Mouse (Mus musculus) heart, adult 2 months (tissue): Measurements from ENCODE around the gene Cfap299.

Experiments
- CTCF ChIP-seq: fragments of 200-600 bp; IDR thresholded peaks from 2 replicates; pipeline ENCODE4 v1.8.1; 2022; ENCODE audit warnings: antibody characterized with exemption, mild to moderate bottlenecking, moderate library complexity
- EP300 ChIP-seq: fragments of 200-500 bp; IDR thresholded peaks from 2 replicates; pipeline ENCODE4 v1.6.1; 2011; ENCODE audit warnings: low read depth, low read length, control low read depth; ENCODE audit not compliant: insufficient read depth
- POLR2A ChIP-seq: fragments of 200-500 bp; IDR thresholded peaks from 2 replicates; pipeline ENCODE4 v1.6.1; 2011; ENCODE audit warnings: mild to moderate bottlenecking, low read depth, low read length, control low read depth; ENCODE audit not compliant: insufficient read depth

DNA sequence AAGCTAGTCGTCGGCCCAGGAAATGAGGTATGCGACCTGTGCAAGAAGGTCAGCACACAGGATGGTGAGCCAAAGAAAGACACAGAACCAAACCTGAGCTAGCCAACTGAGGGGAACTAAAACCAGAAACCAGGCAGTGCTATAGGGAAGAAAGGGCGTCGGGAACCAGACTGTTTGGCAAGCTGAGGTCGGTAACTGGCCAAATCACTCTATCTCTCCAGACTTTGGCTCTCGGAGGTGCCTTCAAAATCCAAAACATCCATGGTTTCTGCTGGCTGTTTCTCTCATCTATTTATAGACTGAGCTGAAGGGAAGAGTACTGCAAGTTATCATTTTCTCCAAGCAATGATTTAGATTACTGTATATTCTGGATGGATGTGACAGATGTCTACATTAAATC is 477.9 kb downstream of the Cfap299 start:
- TF ChIP-seq CTCF (no peak), POLR2A (no peak), EP300 (no peak)
